Mouse (Mus musculus): ENCODE results near the gene Fbxl5.

Fbxl5 gene

GRCm38 (mm10) chr5:43781977-43782930 lies 39.2 kb downstream of the Fbxl5 start:
- peak; percentile 89 for DNase-seq (ENCODE audit: low spot score)

- no peak for DNase-seq (ENCODE audit: low spot score)
Measured at GRCm38 (mm10) chr5:43781423-43781976, 39.9 kb downstream of the Fbxl5 start.

- no peak for DNase-seq (ENCODE audit: low spot score)
Measured at GRCm38 (mm10) chr5:43778583-43778982, 42.9 kb downstream of the Fbxl5 start.

- DNase-seq (ENCODE audit: low spot score) = no peak
Measured at GRCm38 (mm10) chr5:43776993-43777392, 44.4 kb downstream of the Fbxl5 start.

- no peak for DNase-seq (ENCODE audit: low spot score)
Measured at GRCm38 (mm10) chr5:43776407-43776806, 45.0 kb downstream of the Fbxl5 start.

- no peak for DNase-seq (ENCODE audit: low spot score)
Measured at GRCm38 (mm10) chr5:43771555-43771954, 49.9 kb downstream of the Fbxl5 start.

- DNase-seq (ENCODE audit: low spot score) = no peak
Measured at GRCm38 (mm10) chr5:43770618-43771354, 50.7 kb downstream of the Fbxl5 start.

GRCm38 (mm10) chr5:43749092-43749491 lies 72.3 kb downstream of the Fbxl5 start:
- no peak for DNase-seq (ENCODE audit: low spot score)

GRCm38 (mm10) chr5:43748039-43748438 lies 73.4 kb downstream of the Fbxl5 start:
- DNase-seq (ENCODE audit: low spot score) = no peak

- no peak for DNase-seq (ENCODE audit: low spot score)
Measured at GRCm38 (mm10) chr5:43745156-43745555, 76.3 kb downstream of the Fbxl5 start.

GRCm38 (mm10) chr5:43744187-43744586 lies 77.3 kb downstream of the Fbxl5 start:
- no peak for DNase-seq (ENCODE audit: low spot score)

- DNase-seq (ENCODE audit: low spot score) = no peak
Measured at GRCm38 (mm10) chr5:43732381-43732780, 89.1 kb downstream of the Fbxl5 start.

- DNase-seq (ENCODE audit: low spot score) = no peak
Measured at GRCm38 (mm10) chr5:43728375-43729165, 92.9 kb downstream of the Fbxl5 start.

GRCm38 (mm10) chr5:43723830-43724229 lies 97.6 kb downstream of the Fbxl5 start:
- DNase-seq (ENCODE audit: low spot score) = no peak

- DNase-seq (ENCODE audit: low spot score) = no peak
Measured at GRCm38 (mm10) chr5:43722452-43722783, 99.0 kb downstream of the Fbxl5 start.

GRCm38 (mm10) chr5:43721538-43722451 lies 99.6 kb downstream of the Fbxl5 start:
- no peak for DNase-seq (ENCODE audit: low spot score)

GRCm38 (mm10) chr5:43699240-43699639 lies 122.2 kb downstream of the Fbxl5 start:
- DNase-seq (ENCODE audit: low spot score) = no peak

- DNase-seq (ENCODE audit: low spot score) = peak; percentile 76
Measured at GRCm38 (mm10) chr5:43697133-43697532, 124.3 kb downstream of the Fbxl5 start.

Data from MN1 (cell line).